Mouse (Mus musculus) left cerebral cortex, postnatal 25 days (tissue): ENCODE data around the gene Nln. TPM values are rescaled to one million over a fixed set of nuclear protein-coding genes. Genes with fewer than 3 reads are reported as not detected.
A peak's percentile ranks its signal among the peaks of the same experiment; 100 is the strongest.

Experiments used
- DNase-seq, 2 experiments: peaks; one replicate each; pipeline ENCODE4 v3.0.0; 2022; ENCODE audit warnings: low spot score in 2 of 2, mixed read lengths in 1 of 2
- intact Hi-C: fragments of 180-260 bp; cut with DNase I; formaldehyde crosslinking; loops from one replicate; pipeline ENCODE4 v1.15.1; 2025
- total RNA-seq, 2 experiments: library from RNA; stranded (reverse); gene quantifications; 2 replicates each; pipeline ENCODE4 v1.2.3; 2021

Gene Nln
- total RNA-seq, 2 experiments from 2014 or later = 23.9 to 31.0 TPM

DNA sequence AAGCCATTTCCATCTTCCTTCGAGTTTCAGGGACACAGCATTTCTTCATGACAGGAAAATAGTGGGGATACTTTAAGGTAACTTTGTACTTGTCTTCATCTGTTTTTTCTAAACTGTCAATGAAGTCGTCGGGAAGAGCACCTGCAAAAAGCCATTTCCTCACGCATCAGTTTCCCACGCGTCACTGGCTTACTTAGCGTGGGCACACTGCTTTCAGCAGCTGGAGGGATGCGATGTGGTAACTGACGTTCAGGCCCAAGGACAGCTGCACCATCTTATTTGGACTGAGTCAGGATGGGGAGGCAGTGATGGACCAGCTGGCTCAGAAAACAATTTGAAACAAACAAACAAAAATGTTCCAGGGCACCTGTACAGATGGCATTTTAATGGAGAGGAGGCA lies 50.7 kb downstream of the Nln start:
- intact Hi-C loops = no loop called here
- no peak for DNase-seq

DNA sequence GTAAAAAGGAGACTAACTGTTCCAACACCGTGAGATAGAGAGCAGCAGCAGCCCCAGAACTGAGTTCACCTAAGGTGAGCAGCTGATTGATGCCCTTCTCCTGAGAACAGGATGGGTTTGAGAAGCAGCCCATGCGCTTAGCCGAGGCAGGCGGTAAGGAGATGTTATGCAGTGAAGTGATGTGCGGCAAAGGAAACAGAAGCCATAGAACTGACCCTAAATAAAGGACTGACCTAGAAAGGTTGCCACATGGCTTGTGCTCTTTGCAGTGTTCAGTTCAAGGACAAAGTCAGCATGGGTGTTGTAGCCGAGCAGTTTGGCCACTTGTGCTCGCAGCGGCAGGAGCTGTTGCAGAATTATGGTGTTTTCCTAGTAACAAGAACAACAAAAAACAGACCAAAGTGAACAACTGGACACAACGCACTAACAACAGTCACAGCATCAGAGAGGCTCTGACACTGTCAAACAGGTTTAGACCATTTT lies 57.1 kb downstream of the Nln start:
- no peak for DNase-seq
- intact Hi-C loops = no loop called here

DNA sequence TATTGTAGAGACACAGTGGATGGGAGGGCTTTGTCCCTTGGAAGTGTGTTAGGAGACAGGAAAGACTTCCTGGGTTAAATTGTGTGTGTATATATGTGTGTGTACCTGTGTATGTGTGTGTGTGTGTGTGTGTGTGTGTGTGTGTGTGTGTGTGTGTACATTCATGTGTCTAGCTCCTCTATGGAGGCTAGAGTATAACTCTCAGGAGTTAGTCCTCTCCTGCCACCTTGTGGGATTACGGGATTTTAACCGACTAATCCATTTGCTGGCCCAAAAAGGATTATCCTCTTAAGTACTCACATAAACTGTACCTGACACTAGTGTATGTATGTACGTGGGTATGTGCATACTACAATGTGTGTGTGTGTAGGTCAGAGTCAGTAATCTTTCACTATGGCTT lies 60.6 kb downstream of the Nln start:
- peak; percentile 36 to 44 for DNase-seq

DNA sequence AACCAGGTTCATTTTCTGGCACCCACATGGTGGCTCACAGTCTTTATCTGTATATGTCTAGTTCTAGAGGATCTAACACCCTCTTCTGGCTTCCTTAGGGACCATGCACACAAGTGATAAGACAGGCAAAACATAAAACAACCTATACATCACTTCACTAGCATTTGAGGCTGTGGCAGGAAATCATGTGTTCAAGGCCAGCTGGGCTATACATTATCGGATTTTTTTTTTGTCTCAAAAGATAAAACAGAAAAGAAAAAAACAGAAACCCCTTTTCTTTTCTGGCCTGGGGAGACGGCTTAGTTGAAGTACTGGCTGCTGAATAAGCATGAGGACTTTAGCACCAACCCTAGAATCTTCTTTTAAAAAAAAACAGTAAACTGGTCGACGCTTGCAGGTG lies 64.3 kb downstream of the Nln start:
- intact Hi-C loops = loop anchor here (5.0 kb wide), 1 partner anchor 198 kb away; no protein-coding TSS in a partner anchor
- no peak for DNase-seq

More for the DNA sequence above, 60.6 kb downstream of the Nln start:
- intact Hi-C loops = loop anchor here (5.0 kb wide), 1 partner anchor 202 kb away; no protein-coding TSS in a partner anchor

DNA sequence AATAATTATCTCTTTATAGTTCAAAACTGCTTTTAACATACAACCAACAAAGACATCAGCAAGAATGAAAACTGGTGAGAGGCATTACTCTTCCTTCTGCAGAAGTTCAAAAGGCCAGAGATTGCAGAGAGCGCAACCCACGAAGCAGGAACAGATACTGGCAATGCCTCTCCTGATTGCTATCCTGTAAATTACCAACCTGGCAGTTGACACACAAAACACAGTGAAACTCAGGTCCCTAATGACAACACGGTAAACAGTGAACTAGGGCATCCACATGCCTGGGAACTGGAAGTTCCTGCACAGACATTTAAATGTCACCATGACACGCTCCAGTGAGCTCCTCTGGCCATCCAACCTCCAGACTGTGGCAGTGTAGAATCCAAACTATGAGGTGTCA lies 65.1 kb downstream of the Nln start:
- intact Hi-C loops = no loop called here
- no peak for DNase-seq

DNA sequence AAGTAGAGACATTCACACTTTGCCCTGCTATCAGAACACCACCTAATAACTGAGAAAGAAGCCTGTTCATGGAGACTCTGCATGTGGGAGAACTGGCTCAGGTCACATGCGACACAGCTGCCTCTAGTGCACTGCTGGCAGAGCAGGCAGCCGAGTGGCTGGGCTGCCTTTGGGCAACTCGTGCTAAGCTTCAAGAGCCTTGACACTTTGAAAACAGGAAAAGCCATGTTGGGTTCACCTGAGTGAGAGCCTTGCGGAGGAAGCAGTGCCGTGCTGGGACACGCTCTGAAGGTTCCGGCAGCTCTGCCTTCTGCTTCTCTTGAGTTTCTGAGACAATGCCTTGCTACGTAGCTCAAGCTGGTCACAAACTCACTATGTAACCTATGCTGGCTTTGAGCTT lies 66.7 kb downstream of the Nln start:
- intact Hi-C loops = no loop called here

DNA sequence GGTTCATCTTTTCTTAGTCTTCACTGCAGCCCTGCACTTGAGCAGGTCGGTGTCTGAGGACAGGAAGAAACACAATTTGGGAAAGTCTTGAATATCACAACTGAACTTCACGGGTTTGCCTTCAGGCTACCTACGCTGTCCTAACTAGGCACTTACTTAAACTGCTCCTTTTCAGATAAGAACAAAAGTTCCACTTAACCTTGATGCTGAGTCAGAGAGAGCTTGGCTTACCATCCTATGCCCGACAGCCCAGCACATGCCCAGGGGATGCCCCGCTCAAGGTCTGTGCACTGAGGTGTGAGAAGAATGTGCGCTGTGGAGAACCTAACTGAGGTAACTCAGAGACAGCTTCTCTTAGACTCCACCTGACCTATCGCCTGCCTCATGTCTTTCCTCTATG lies 67.9 kb downstream of the Nln start:
- no peak for DNase-seq
- intact Hi-C loops = no loop called here

More for the DNA sequence above, 66.7 kb downstream of the Nln start:
- DNase-seq = no peak

DNA sequence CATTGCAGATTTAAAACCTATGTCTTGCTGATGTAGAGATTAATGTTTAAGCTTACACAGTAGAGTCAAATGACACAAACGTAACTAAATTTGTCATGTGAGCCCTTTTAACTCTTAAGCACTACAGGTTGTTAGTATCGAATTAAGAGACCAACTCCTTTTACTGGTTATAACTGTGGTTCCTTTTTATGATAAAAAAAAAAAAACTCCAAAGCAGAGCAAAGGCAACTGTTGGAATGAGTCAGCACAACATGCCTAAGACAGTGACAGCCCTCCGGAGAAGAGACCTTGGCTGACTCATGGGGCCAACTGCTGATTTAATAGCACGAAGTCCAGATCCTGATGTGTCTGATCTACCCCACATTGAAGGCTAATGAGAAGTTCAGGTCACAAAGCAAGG lies 68.5 kb downstream of the Nln start:
- intact Hi-C loops = no loop called here
- no peak for DNase-seq

DNA sequence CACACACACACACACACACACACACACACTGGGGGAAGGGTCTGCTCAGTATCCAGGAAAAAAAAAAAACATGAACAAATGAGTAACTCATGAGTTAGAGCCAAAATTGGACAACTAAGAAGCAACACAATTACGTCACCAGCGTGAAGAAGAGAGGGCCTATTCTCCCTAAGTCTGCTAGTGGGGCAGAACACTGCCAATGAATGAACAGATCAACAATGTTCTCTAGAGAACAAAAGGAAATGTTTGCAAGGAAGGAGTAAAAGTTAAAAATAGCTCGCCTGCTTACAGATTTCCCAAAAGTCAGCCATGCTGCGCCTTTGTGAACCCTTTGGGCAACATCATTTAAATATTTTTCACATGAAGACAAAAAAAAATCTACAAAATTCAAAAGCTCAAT lies 69.6 kb downstream of the Nln start:
- peak in 1 of 2 experiments; percentile 18 for DNase-seq
- intact Hi-C loops = no loop called here

DNA sequence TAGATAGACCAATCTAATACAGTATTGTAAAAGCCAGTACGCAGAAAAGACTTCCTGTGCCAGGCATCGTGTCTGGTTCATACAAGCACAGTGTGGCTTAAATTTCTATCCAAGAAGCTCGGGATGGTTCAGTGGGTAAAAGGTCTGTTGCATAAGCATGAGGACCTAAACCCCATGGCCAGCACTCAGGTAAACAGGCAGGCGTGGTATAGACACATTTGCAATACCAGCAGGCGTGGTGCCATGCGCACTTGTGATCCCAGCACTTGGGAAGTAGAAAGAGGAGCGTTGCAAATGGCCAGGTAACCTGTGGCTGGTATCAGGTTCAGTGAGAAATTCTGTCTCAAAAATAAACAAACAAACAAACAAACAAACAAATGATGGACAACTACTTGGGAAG lies 70.5 kb downstream of the Nln start:
- no peak for DNase-seq
- intact Hi-C loops = no loop called here

DNA sequence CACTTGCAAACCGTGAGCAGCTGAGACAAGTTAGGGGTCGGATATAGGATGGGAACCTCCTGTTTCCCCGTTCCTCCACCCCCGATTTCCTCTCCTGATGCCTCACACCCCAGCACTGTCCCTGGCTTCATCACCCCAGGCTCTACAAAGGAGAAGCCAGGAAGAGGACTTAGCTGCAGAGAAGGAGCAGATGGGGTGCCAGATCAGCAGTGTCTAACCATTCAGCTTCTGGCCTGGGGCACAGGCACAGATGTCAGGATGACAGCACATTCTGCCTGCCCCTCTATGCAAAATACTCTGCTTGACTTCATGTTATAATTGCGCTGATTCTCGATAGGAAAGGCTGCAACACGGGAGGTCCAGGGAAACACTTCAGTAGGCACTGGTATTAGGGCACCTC lies 71.1 kb downstream of the Nln start:
- intact Hi-C loops = no loop called here
- DNase-seq = no peak

DNA sequence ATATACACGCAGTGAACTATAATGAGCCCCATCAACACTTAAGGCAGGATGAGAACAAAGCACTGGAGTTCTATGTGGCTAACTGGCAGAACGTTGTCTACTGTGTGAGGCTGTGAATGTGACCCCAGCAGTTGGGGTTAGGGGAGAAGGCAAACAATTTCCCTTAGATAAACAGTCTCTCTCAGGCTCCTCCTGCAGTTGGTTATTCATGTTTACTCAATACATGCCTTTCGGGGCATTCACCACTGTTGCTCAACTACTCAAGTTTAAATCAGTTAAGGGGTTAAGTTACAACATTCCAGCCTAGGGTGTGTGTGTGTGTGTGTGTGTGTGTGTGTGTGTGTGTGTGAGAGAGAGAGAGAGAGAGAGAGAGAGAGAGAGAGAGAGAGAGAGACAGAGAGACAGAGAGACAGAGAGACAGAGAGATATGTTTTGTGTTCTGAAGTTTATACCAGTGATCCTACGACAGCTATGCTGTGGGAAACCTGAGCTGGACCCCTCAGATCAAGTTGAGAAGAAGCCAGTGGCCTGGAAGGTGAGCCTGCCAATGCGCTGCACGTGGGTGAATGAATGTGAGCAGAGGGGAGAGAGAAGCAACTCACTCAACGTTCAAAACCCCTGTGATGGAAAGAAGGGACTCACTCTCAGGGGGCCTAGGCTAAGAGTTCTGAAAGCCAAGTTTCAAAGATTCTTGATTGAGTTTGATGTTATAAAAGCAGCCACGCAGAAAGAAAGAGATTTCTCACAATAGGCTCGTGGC lies 71.7 kb downstream of the Nln start:
- no peak for DNase-seq
- intact Hi-C loops = no loop called here

DNA sequence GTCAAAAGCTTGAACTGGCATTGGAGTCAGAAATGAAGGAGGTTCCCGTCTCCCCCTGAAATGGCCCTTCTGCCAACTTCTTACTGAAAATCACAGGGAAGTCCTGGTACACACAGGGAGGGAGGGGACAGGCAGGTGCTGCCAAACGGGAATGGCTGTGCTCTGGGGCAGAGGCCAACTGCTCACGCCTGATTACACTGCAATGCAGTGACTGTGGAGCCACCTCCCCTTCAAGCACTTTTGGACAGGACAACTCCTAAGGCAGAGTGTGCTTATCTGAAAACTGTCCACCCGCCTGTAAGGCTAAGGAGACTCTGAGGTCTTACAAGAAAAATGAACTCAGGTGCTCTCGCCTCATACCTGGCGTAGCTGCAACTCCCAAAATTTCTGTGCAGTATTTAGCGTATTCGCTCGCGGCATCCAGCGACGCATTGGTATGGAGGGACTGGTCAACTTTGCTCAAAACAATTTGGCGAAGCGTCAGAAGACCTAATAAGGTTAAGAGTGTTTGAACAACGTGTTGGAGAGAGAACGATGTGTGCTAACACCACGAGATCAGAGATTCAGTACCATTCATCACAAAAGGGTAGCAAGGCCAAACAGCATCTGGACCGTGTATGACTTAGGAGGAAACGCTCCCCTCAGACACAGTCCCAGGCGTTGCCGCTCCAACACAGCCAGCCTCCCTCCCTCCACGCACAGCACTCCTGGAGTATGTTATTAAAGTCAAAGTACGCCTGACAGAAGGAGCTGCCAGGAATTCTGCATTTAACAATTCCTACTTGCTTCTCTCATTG lies 72.7 kb downstream of the Nln start:
- DNase-seq = peak in 1 of 2 experiments; percentile 23
- intact Hi-C loops = no loop called here

DNA sequence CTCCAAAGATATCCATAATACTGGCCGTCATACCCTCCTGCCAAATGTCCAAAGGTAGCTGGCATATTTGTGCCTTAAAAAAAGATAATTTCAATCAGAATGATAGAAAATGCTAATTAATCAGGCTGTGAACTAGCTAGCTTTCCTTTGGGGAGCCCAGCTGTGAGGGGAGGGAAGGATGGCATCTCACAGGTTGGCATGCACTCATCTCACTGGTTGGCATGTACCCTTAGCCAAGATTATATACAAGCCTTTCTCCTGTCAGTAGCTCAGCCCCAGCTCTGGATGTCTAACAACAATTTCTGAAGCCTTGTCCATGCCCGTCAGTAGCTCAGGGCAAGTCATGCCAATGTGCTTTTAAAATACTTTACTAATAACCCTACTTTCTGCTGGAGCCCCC lies 73.8 kb downstream of the Nln start:
- DNase-seq = no peak
- intact Hi-C loops = no loop called here

DNA sequence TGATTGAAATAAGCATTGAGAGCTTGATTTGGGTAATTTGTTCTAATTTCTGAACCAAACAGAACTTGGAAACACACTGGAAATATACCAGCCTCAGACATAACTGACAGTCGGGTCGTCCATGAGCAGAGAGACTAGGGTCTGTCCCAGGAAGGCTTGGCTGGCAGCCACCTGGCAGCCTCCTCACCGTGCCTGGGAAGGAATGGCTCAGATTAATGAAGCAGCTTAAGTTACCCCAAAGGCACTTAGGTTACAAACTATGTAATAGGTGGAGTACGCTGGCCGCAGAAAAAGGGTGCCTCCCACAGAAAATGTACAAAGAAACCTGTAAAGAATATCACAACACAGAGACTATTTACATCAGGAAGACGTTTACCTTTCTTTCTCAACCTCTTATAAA lies 74.6 kb downstream of the Nln start:
- intact Hi-C loops = no loop called here
- DNase-seq = no peak

DNA sequence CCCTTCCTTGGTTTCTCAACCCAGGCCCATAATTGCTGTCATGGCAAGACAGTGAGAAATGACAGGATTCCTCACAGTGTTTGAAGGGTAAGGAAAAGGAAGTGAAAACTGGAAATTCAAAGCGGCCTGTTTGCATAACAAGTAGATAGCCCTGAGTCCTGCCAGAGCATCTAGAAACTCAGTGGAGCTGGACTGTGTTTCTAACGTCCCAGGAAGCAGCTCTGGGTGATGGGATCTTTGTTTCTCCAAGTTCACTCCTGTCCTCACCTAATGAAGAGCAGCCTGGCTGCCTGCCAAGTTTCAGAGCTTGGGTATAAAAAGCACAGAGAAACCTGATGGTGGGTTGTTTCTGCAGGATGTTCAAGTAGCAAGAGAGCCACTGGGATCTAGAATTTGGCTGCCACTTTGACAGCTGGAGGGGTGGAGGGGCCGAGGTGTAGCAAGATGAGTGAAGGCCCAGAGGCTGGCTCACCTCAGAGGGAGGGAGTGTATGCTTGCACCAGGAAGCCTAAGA lies 76.7 kb downstream of the Nln start:
- no peak for DNase-seq
- intact Hi-C loops = no loop called here

DNA sequence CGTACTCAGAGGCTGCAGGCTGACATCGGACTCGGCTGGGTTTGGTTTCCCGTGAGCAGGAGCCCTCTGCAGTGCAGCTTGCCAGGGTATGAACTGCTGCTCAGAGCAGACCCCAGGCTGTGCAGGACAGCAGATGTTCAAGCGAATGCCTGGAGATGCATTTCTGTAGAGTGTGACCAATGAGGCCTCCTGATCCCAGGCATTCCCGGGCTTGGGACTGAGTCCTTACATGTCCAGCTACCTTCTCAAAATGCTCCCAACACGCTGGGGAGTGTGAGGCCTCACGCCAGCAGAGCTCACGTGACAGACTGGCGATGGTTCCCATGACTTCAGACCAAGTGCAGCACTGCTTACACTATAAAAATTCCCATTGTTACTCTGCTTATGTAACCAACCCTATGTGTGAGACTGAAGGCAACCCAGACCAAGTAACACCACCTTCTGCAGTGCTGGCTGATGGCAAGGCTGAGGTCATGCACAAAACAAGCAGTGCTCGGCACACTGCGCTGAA lies 77.5 kb downstream of the Nln start:
- intact Hi-C loops = no loop called here
- DNase-seq = peak in 1 of 2 experiments; percentile 20

DNA sequence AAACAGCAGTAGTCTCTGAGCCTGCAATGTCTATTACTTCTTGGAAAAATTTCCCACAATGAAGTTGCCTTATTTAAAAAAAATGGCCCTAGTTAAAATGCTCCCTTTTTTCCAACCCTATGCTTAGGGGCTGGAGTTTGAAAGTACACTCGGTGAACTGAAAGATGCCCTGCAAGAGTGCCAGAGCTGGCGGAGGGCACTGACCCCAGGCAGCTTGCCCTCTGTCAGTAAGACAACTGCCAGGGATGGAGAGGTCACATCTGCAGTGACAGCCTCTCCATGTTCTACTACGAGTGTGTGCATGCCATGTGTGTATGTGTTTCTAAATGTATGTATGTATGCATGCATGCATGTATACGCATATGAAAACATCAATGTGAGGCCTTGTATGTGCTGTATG lies 78.5 kb downstream of the Nln start:
- no peak for DNase-seq
- intact Hi-C loops = no loop called here

DNA sequence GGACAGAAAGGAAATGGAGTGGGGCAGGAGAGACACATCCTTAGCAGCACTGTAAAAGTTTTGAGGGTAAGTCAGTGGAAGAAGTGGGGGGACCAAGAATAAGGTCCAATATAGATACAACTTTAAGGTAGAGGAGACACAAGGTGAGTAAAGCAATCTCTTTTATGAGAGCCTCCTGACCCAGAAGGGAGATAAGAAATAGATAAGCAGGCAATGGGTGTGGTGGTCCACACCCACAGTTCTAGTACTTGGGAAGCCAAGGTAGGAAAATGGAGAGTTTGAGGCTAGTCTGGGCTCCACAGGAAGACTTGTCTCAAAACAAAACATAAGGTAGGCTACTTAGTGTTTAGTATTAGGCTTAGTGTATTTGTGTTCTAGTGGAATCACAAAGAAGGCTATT lies 79.9 kb downstream of the Nln start:
- DNase-seq = no peak
- intact Hi-C loops = loop anchor here (5.0 kb wide), 1 partner anchor 107 kb away; the partner anchor contains the start of gene Erbin

DNA sequence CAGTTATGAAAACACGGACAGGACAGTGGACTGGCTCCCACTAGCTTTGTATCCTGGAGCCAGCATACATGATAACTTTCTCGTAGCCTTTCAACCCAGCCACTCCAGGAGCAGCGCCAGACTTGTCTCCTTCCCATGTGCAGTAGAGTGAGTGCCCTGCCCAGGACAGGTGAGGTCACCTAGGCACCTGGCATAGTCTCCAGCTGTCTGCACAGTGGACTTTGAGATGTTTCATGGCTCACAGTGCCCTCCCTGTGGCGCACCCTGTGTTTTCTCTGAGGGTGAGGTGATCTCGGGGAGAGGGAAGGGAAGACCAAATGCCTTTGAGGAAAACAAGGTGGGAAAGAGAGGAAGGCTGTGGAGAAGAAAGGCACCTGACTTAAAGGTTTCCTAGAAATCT lies 80.3 kb downstream of the Nln start:
- intact Hi-C loops = loop anchor here (5.0 kb wide), 1 partner anchor 107 kb away; the partner anchor contains the start of gene Erbin
- DNase-seq = no peak
